Mouse (Mus musculus) heart, embryonic 12.5 days (tissue): ENCODE measurements around the gene Upf1. TPM values are rescaled to one million over a fixed set of nuclear protein-coding genes. Genes with fewer than 3 reads are reported as not detected.

ENCODE experiments used
- ATAC-seq: fragments of 200-750 bp; cut with Nextera tagmentation; 2 replicates; pipeline ENCODE4 v1.8.0; 2017; ENCODE audit warnings: moderate TSS enrichment, moderate library complexity; ENCODE audit not compliant: insufficient number of reproducible peaks, low FRiP score
- H3K27ac ChIP-seq: fragments of 300-500 bp; sonication (generic); 2 replicates; pipeline ENCODE4 v1.5.1; 2016; ENCODE audit warnings: mild to moderate bottlenecking, moderate library complexity; ENCODE audit not compliant: poor library complexity, severe bottlenecking
- H3K27me3 ChIP-seq: fragments of 300-500 bp; sonication (generic); replicated peaks from 2 replicates; pipeline ENCODE4 v1.6.1; 2016; ENCODE audit warnings: mild to moderate bottlenecking, moderate library complexity
- H3K36me3 ChIP-seq: fragments of 300-500 bp; sonication (generic); 2 replicates; pipeline ENCODE4 v1.6.1; 2016; ENCODE audit warnings: mild to moderate bottlenecking, moderate library complexity
- H3K4me1 ChIP-seq: fragments of 300-500 bp; sonication (generic); replicated peaks from 2 replicates; pipeline ENCODE4 v1.6.1; 2016; ENCODE audit warnings: mild to moderate bottlenecking
- H3K4me2 ChIP-seq: fragments of 300-500 bp; sonication (generic); 2 replicates; pipeline ENCODE4 v1.6.1; 2016; ENCODE audit warnings: mild to moderate bottlenecking, moderate library complexity
- H3K4me3 ChIP-seq: fragments of 300-500 bp; sonication (generic); 2 replicates; pipeline ENCODE4 v1.5.1; 2016; ENCODE audit warnings: mild to moderate bottlenecking
- H3K9ac ChIP-seq: fragments of 300-500 bp; sonication (generic); 2 replicates; pipeline ENCODE4 v1.6.1; 2016; ENCODE audit warnings: mild to moderate bottlenecking, moderate library complexity
- H3K9me3 ChIP-seq: fragments of 300-500 bp; sonication (generic); replicated peaks from 2 replicates; pipeline ENCODE4 v1.6.1; 2016; ENCODE audit warnings: mild to moderate bottlenecking, moderate library complexity
- WGBS: fragments of 180-500 bp; shearing (Covaris S2); methylation state at CpG from one replicate; pipeline ENCODE4 v1.1.7; 2016; 5-methylcytosine and 5-hydroxymethylcytosine counted together
- polyA plus RNA-seq: library from polyadenylated mRNA; unstranded; fragments of >200 nt; fragmentation: Nextera tagmentation; extraction: Ambion mirVana; gene quantifications from 2 replicates; pipeline ENCODE4 v1.2.1, GENCODE M21; 2016

Upf1 gene
- 24.5 and 25.5 TPM in 2 replicates for polyA plus RNA-seq

- Histone ChIP-seq H3K36me3 (peaks cover 19% of the 10 kb centered on the region), H3K4me3 (peak within 1 kb of the TSS; percentile 96), H3K27ac (peak within 1 kb of the TSS; percentile 79), H3K9me3 (0 out of 2 replicates have a peak, but pooled peaks cover 2% of the 10 kb centered on the region), H3K4me1 (peaks cover 49% of the 10 kb centered on the region), H3K9ac (peak within 1 kb of the TSS; percentile 98), H3K27me3 (no peaks in the 10 kb centered on the region), H3K4me2 (peak within 1 kb of the TSS; percentile 99)
- ATAC-seq: peak; percentile 91
- under 1% methylated on average over 69 of the region's 69 CpGs for WGBS
These were observed at the start of gene Upf1 for GRCm38 (mm10) chr8:70353194-70353817. Gene Upf1 (minus strand): TSS chr8:70353278.

DNA sequence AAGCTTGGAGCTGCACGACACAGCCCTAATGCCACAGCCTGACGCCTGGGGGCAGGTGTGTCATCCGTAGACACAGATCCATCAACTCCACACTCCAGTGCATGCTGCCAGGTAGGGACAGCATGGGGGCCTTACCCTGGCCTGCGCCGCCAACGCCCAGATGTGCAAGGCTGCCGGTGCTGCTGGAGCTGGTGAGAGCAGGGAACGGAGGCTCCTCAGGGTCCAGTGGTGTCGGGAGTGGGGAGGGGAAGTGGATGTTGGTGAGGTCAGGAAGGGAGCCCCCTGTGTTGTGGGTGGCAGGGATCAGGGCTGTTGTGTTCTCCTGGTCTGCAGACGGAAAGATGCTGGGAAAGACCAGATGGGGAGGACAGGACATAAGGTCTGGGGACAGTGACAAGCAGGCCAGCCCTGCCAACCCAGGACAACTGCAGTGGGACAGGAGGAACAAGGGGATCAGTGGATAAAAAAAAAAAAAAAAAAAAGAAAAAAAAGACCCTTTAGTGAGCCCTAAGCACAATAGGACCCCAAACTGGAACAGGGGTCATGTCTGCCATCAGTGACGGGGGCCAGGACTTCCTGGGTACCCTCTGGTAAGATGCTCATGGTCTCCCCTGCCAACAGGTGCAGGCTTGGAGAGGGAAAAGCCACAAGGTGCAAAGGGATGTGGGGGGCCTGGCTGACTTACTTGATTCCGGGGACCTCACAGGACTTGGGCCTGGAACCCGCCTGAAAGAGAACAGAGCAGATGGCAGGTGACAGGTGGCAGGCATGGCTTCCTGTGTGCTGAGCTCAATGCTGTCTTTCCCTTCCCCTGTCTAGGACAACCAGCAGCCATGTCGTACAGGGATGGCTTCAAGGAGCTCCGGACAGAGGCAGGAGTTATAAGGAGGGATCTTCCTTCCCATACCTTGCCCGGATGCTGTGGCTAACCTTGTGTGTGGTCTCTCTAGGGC, 44.8 kb upstream of the Upf1 start:
- Histone ChIP-seq H3K36me3 (peaks cover 13% of the 10 kb centered on the region), H3K4me3 (no peak overlapping the region), H3K9me3 (no peaks in the 10 kb centered on the region), H3K4me2 (no peak overlapping the region), H3K9ac (no peak overlapping the region), H3K4me1 (0 out of 2 replicates have a peak, but pooled peaks cover 3% of the 10 kb centered on the region), H3K27me3 (no peaks in the 10 kb centered on the region), H3K27ac (no peak overlapping the region)
- WGBS: 86% methylated on average over 16 of the region's 16 CpGs
- no peak for ATAC-seq

DNA sequence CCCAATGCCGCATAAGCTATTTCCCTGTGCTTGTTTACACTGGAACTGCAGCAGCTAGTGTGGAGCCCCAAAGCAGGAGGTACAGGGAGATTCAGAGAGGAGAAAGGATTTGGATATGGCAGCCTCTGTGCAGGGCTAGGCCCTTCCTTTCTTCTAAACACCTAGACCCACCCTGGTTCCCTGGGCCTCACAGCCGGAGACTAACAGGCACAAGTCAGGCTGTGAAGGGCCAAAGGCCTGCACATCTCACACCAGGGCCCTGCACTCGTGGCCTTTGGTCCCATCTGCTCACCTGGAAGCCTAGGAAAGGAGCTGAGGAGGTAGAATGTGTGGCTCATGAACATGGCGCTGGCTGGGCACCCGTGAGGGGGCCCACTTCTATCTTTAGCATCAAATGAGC, 43.1 kb upstream of the Upf1 start:
- peaks cover 24% of the 10 kb centered on the region for H3K36me3 ChIP-seq
- 0 out of 2 replicates have a peak, but pooled peaks cover 3% of the 10 kb centered on the region for H3K4me1 ChIP-seq
- no peak overlapping the region for H3K4me2 ChIP-seq
- ATAC-seq: no peak
- H3K27ac ChIP-seq: no peak overlapping the region
- H3K4me3 ChIP-seq: no peak overlapping the region
- 75% methylated on average over 5 of the region's 5 CpGs for WGBS
- H3K9me3 ChIP-seq: no peaks in the 10 kb centered on the region
- no peaks in the 10 kb centered on the region for H3K27me3 ChIP-seq
- no peak overlapping the region for H3K9ac ChIP-seq

DNA sequence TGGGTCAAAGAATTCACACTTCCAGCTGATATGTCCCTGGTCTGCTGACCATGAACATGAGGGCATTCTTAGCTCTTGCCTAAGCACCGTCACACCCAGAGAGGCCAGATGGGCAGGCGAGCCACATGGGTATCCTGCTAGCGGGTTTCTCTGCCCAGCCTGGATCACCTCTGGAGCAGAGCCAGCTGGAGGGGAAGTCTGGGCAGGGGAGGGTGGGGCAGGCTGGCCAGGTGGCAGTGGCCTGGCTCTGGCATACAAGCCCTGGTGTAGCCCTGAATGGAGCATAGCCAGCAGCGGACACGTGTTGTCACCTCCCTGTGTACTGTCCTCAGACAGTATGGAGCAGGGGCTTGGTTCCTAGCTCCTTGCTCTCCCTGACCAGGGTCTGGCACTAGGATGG, 42.6 kb upstream of the Upf1 start:
- Histone ChIP-seq H3K27me3 (no peaks in the 10 kb centered on the region), H3K4me1 (0 out of 2 replicates have a peak, but pooled peaks cover 3% of the 10 kb centered on the region), H3K27ac (no peak overlapping the region), H3K4me3 (no peak overlapping the region), H3K9ac (no peak overlapping the region), H3K9me3 (no peaks in the 10 kb centered on the region), H3K4me2 (no peak overlapping the region), H3K36me3 (peaks cover 29% of the 10 kb centered on the region)
- 82% methylated on average over 5 of the region's 5 CpGs for WGBS
- no peak for ATAC-seq

- H3K9ac ChIP-seq: no peak overlapping the region
These were observed 41.4 kb upstream of the Upf1 start for GRCm38 (mm10) chr8:70394269-70394998.

DNA sequence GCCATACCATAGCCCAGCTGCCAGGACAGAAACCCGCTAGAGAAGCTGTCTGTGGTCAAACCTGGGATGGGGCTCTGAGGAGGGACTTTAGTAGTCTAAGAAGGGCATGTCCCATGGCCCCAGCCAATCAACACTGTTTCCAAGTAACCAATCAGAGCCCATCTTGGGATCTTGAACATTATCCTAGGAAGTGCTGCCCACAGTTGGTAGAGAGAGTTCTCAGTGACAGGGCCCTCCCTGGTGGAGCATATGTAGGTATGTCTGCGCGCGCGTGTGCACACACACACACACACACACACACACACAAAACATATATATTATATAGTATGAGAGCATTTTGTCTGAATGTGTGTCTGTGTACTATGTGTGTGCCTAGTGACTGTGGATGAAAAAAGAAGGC, 40.0 kb upstream of the Upf1 start:
- WGBS: 85% methylated on average over 5 of the region's 5 CpGs
- Histone ChIP-seq H3K27me3 (no peaks in the 10 kb centered on the region), H3K4me3 (no peak overlapping the region), H3K9ac (no peak overlapping the region), H3K9me3 (no peaks in the 10 kb centered on the region), H3K36me3 (peaks cover 29% of the 10 kb centered on the region), H3K4me1 (0 out of 2 replicates have a peak, but pooled peaks cover 9% of the 10 kb centered on the region), H3K4me2 (no peak overlapping the region), H3K27ac (no peak overlapping the region)
- ATAC-seq: no peak

More at GRCm38 (mm10) chr8:70394269-70394998, 41.4 kb upstream of the Upf1 start:
- Histone ChIP-seq H3K27ac (no peak overlapping the region), H3K4me1 (0 out of 2 replicates have a peak, but pooled peaks cover 8% of the 10 kb centered on the region), H3K4me2 (no peak overlapping the region), H3K9me3 (no peaks in the 10 kb centered on the region), H3K4me3 (no peak overlapping the region), H3K27me3 (no peaks in the 10 kb centered on the region), H3K36me3 (peaks cover 28% of the 10 kb centered on the region)
- ATAC-seq: no peak
- 82% methylated on average over 8 of the region's 8 CpGs for WGBS

- no peak overlapping the region; the same call in 1 of the 2 replicates for H3K9ac ChIP-seq
- H3K4me3 ChIP-seq: no peak overlapping the region
- no peak overlapping the region for H3K4me2 ChIP-seq
- peaks cover 54% of the 10 kb centered on the region for H3K36me3 ChIP-seq
- no peaks in the 10 kb centered on the region for H3K9me3 ChIP-seq
- no peak for ATAC-seq
- no peak overlapping the region for H3K27ac ChIP-seq
- WGBS: 68% methylated on average over 2 of the region's 2 CpGs
- no peaks in the 10 kb centered on the region for H3K27me3 ChIP-seq
- 0 out of 2 replicates have a peak, but pooled peaks cover 5% of the 10 kb centered on the region for H3K4me1 ChIP-seq
These were observed 36.6 kb upstream of the Upf1 start for GRCm38 (mm10) chr8:70389678-70390077.

DNA sequence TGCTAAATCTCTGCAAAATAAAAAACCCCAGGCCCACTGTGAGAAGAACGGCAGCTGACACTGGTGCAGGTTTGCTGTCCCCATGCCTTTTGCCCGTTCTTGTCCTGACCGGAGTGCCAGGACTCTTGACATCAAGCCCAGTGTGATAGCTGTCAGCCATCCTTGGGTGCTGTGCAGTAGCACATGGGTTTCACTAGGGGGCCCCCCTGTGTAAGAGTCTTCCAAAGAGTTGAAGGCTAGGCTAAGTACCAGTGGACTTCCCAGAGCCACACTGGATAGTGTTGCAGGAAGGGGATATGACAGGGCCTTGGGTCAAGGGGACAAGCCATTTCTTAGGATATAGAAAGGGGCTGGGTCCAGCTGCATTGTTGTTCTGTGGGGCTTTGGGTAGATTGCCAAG, 30.2 kb upstream of the Upf1 start:
- Histone ChIP-seq H3K27ac (no peak overlapping the region), H3K36me3 (peaks cover 33% of the 10 kb centered on the region), H3K9ac (no peak overlapping the region), H3K27me3 (peaks cover 37% of the 10 kb centered on the region), H3K4me2 (no peak overlapping the region), H3K4me1 (no peaks in the 10 kb centered on the region), H3K4me3 (no peak overlapping the region), H3K9me3 (no peaks in the 10 kb centered on the region)
- WGBS: 36% methylated on average over 3 of the region's 3 CpGs
- ATAC-seq: peak; percentile 30; the same call in 1 of the 2 replicates

DNA sequence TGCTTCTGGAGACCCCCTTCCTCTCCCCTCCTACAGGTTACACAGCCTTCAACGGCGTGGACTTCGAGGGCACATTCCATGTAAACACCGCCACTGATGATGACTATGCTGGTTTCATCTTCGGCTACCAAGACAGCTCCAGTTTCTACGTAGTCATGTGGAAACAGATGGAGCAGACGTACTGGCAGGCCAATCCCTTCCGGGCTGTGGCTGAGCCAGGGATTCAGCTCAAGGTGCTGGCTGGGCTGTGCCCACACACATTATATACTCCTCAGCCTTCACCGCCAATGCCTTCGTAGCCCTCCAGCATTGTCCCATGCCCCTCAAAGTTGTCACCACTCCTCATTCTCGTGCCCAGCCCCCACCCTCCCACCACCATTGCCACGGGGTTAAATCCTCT, 27.0 kb upstream of the Upf1 start:
- Histone ChIP-seq H3K4me1 (peaks cover 13% of the 10 kb centered on the region), H3K9ac (no peak overlapping the region), H3K27ac (no peak overlapping the region), H3K36me3 (peaks cover 9% of the 10 kb centered on the region), H3K4me2 (no peak overlapping the region), H3K27me3 (peaks cover 69% of the 10 kb centered on the region), H3K9me3 (no peaks in the 10 kb centered on the region), H3K4me3 (no peak overlapping the region)
- ATAC-seq: no peak
- WGBS: 79% methylated on average over 12 of the region's 12 CpGs

DNA sequence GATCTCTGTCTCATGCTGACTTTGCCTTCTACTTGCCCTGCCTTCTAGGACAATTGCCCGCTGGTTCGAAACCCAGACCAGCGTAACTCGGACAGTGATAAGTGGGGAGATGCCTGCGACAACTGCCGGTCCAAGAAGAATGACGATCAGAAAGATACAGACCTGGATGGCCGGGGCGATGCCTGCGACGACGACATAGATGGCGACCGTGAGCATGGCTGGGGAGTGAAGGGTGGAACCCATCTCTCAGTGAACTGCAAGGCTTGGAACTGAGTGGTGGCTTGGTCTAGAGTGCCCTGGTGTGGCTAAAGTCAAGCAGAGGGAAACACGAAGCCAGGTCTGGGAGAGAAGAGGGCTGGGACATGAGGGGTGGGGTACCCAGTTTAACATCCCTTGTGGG, 24.0 kb upstream of the Upf1 start:
- H3K27ac ChIP-seq: no peak overlapping the region
- peaks cover 92% of the 10 kb centered on the region for H3K27me3 ChIP-seq
- no peak overlapping the region for H3K4me3 ChIP-seq
- no peaks in the 10 kb centered on the region for H3K9me3 ChIP-seq
- no peak overlapping the region for H3K4me2 ChIP-seq
- 13% methylated on average over 15 of the region's 15 CpGs for WGBS
- H3K9ac ChIP-seq: no peak overlapping the region
- H3K4me1 ChIP-seq: peaks cover 41% of the 10 kb centered on the region
- H3K36me3 ChIP-seq: no peaks in the 10 kb centered on the region
- no peak for ATAC-seq
